In the genomic region with DNA sequence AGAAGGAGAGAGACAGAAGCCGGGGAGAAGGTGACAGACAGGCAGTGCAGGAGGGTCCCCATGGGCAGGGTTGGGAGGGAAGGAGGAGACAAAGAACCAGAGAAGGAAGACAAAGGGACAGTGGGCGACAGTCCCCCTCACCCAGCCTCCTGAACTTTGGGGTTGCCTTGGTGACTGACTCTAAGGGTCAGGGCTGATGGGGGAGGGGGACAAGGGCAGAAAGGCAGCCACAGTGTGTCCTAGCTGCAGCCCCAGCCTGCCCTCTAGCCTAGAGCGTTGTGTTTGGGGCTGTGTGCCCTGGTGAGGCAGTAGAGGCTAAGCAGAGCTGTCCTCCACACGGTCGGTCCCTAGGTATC, we compare ENCODE assay signal across 8 mouse cellular contexts. TPM values are rescaled to one million over a fixed set of nuclear protein-coding genes. Genes with fewer than 3 reads are reported as not detected.
DNase-seq lines count a peak whose midpoint lies in the region; ATAC-seq lines count a peak whose summit lies in the region.
"Had no signal": no experiment of that assay in that cellular context is flagged by ENCODE, and none has a peak within 500 bp of the region (broad histone marks: within the 10 kb centered on the region; RNA-seq: fewer than 3 reads in every experiment).

No protein-coding gene starts in this region.

- H3K9ac ChIP-seq in hindbrain, embryonic 15.5 days = peak overlapping the region; percentile 51
- peak overlapping the region; percentile 79 for H3K9ac ChIP-seq in midbrain, embryonic 16.5 days (ENCODE audit: low read depth, low read length)
- H3K9ac ChIP-seq: liver, embryonic 13.5 days had no signal

- H3K4me1 ChIP-seq in embryonic facial prominence, embryonic 10.5 days = peaks cover 57% of the 10 kb centered on the region
- peaks cover 92% of the 10 kb centered on the region for H3K4me1 ChIP-seq in hindbrain, embryonic 15.5 days (replicated peaks)
- H3K4me1 ChIP-seq in midbrain, embryonic 16.5 days (ENCODE audit: control insufficient read depth, insufficient read depth, low read length) = peaks cover 56% of the 10 kb centered on the region

- peak; percentile 84 for DNase-seq in embryo, embryonic 10 days (ENCODE audit: low spot score)
- peak; percentile 52 for DNase-seq in embryonic facial prominence, embryonic 10.5 days (ENCODE audit: low spot score)
- no peak for DNase-seq in frontal cortex, postnatal 10 days (ENCODE audit: low spot score in 2 of 2)
- no peak for DNase-seq in natural killer cell, adult 2 months (ENCODE audit: low spot score in 2 of 2)
- no peak for DNase-seq in layer of hippocampus, postnatal 10 days (ENCODE audit: low spot score in 2 of 2)
- DNase-seq: liver, embryonic 13.5 days had no signal

- H3K36me3 ChIP-seq in embryonic facial prominence, embryonic 10.5 days (replicated peaks) = peaks cover 78% of the 10 kb centered on the region
- H3K36me3 ChIP-seq in hindbrain, embryonic 15.5 days = peaks cover 32% of the 10 kb centered on the region
- H3K36me3 ChIP-seq in midbrain, embryonic 16.5 days (ENCODE audit: control insufficient read depth, insufficient read depth, low read length) = peaks cover 27% of the 10 kb centered on the region
- H3K36me3 ChIP-seq: liver, embryonic 13.5 days had no signal

- WGBS in embryonic facial prominence, embryonic 10.5 days = 11% methylated on average over 5 of the region's 5 CpGs
- WGBS in hindbrain, embryonic 15.5 days = 0% methylated on average over 5 of the region's 5 CpGs
- 3% methylated on average over 5 of the region's 5 CpGs for whole genome bisulfite sequencing in midbrain, embryonic 16.5 days

- H3K27me3 ChIP-seq in embryonic facial prominence, embryonic 10.5 days (replicated peaks; ENCODE audit: low read depth, poor library complexity, severe bottlenecking) = peaks cover 14% of the 10 kb centered on the region
- H3K27me3 ChIP-seq in hindbrain, embryonic 15.5 days = no peaks in the 10 kb centered on the region
- H3K27me3 ChIP-seq in midbrain, embryonic 16.5 days (ENCODE audit: control insufficient read depth, insufficient read depth, low read depth, low read length) = no peaks in the 10 kb centered on the region

- peak; percentile 20 for ATAC-seq in hindbrain, embryonic 15.5 days (ENCODE audit: low FRiP score, low read depth)
- ATAC-seq in midbrain, embryonic 16.5 days = no peak; the same call in 1 of the 2 replicates

- H3K4me3 ChIP-seq in embryonic facial prominence, embryonic 10.5 days = peak overlapping the region; percentile 49
- peak overlapping the region; percentile 35 for H3K4me3 ChIP-seq in hindbrain, embryonic 15.5 days
- peak overlapping the region; percentile 28 for H3K4me3 ChIP-seq in midbrain, embryonic 16.5 days (ENCODE audit: low read depth, low read length)
- H3K4me3 ChIP-seq: liver, embryonic 13.5 days had no signal

- H3K9me3 ChIP-seq in embryonic facial prominence, embryonic 10.5 days = peaks cover 25% of the 10 kb centered on the region
- H3K9me3 ChIP-seq in hindbrain, embryonic 15.5 days = no peaks in the 10 kb centered on the region
- H3K9me3 ChIP-seq in midbrain, embryonic 16.5 days (replicated peaks; ENCODE audit: control insufficient read depth, low read length, poor library complexity, severe bottlenecking) = peaks cover 3% of the 10 kb centered on the region; the same call in 1 of the 2 replicates

- peak overlapping the region; percentile 83 for H3K4me2 ChIP-seq in hindbrain, embryonic 15.5 days
- peak overlapping the region; percentile 65 for H3K4me2 ChIP-seq in midbrain, embryonic 16.5 days (ENCODE audit: low read length)
- H3K4me2 ChIP-seq: liver, embryonic 13.5 days had no signal

- peak overlapping the region; percentile 86 for H3K27ac ChIP-seq in embryonic facial prominence, embryonic 10.5 days (replicated peaks)
- peak overlapping the region; percentile 91 for H3K27ac ChIP-seq in hindbrain, embryonic 15.5 days (replicated peaks)
- peak overlapping the region; percentile 88 for H3K27ac ChIP-seq in midbrain, embryonic 16.5 days (ENCODE audit: low read length)
- H3K27ac ChIP-seq: liver, embryonic 13.5 days had no signal

RNA-seq across cellular contexts. Expression of a gene that starts 5.0 kb away (rescaled TPM):
- polyA plus RNA-seq in embryonic facial prominence, embryonic 10.5 days (2016; fragmentation: Nextera tagmentation; extraction: Ambion mirVana) = 10.2 and 20.1 TPM in 2 replicates
- 43.1 and 44.9 TPM in 2 replicates for polyA plus RNA-seq in hindbrain, embryonic 15.5 days (2015; fragmentation: Nextera tagmentation; extraction: Ambion mirVana)
- polyA plus RNA-seq in midbrain, embryonic 16.5 days (2015; fragmentation: Nextera tagmentation; extraction: Ambion mirVana) = 27.9 and 33.2 TPM in 2 replicates
- 100 to 1,000 TPM; 177 to 179 TPM for total RNA-seq in layer of hippocampus, postnatal 10 days (2021)

RNA-seq across cellular contexts. Expression of a gene that starts 26.7 kb away (rescaled TPM):
- 97.9 and 100.0 TPM in 2 replicates for polyA plus RNA-seq in embryonic facial prominence, embryonic 10.5 days (2016; fragmentation: Nextera tagmentation; extraction: Ambion mirVana)
- 11.5 and 14.5 TPM in 2 replicates for polyA plus RNA-seq in hindbrain, embryonic 15.5 days (2015; fragmentation: Nextera tagmentation; extraction: Ambion mirVana)
- 3.9 and 5.2 TPM in 2 replicates for polyA plus RNA-seq in midbrain, embryonic 16.5 days (2015; fragmentation: Nextera tagmentation; extraction: Ambion mirVana)
- total RNA-seq in layer of hippocampus, postnatal 10 days (2021) = 10 to 100 TPM; 12.5 to 12.8 TPM

RNA-seq across cellular contexts. Expression of a gene that starts 34.7 kb away (rescaled TPM):
- polyA plus RNA-seq in embryonic facial prominence, embryonic 10.5 days (2016; fragmentation: Nextera tagmentation; extraction: Ambion mirVana) = 132 and 139 TPM in 2 replicates
- polyA plus RNA-seq in hindbrain, embryonic 15.5 days (2015; fragmentation: Nextera tagmentation; extraction: Ambion mirVana) = 197 and 219 TPM in 2 replicates
- 217 and 220 TPM in 2 replicates for polyA plus RNA-seq in midbrain, embryonic 16.5 days (2015; fragmentation: Nextera tagmentation; extraction: Ambion mirVana)
- 100 to 1,000 TPM; 215 TPM for total RNA-seq in layer of hippocampus, postnatal 10 days (2021)

RNA-seq across cellular contexts. Expression of a gene that starts 45.6 kb away (rescaled TPM):
- polyA plus RNA-seq in embryonic facial prominence, embryonic 10.5 days (2016; fragmentation: Nextera tagmentation; extraction: Ambion mirVana) = 0.22 TPM in 1 of 2 replicates, not detected in the other
- polyA plus RNA-seq in hindbrain, embryonic 15.5 days (2015; fragmentation: Nextera tagmentation; extraction: Ambion mirVana) = 0.35 and 0.50 TPM in 2 replicates
- not detected in 2 replicates for polyA plus RNA-seq in midbrain, embryonic 16.5 days (2015; fragmentation: Nextera tagmentation; extraction: Ambion mirVana)
- total RNA-seq in layer of hippocampus, postnatal 10 days (2021) = under 1 TPM in 1 of 2 experiments, not detected in 1; 0.36 TPM

Comparison
In these comparisons a context has a peak if more than half of its experiments do, and no peak if none do; other contexts are left out.
1. DNase-seq: peak in embryo, embryonic 10 days (single experiment) and embryonic facial prominence, embryonic 10.5 days (single experiment); none in frontal cortex, postnatal 10 days (0 of 2), natural killer cell, adult 2 months (0 of 2) and layer of hippocampus, postnatal 10 days (0 of 2).
2. Peak in every context shown above with its lines, with median percentiles within 50 percentile points of each other: H3K27ac ChIP-seq and H3K4me3 ChIP-seq.